Mouse (Mus musculus) myocyte (in vitro differentiated cells): Measurements from ENCODE around the gene Lhfpl1. TPM values are rescaled to one million over a fixed set of nuclear protein-coding genes. Genes with fewer than 3 reads are reported as not detected.

Experiments
- H3K27me3 ChIP-seq: one replicate; pipeline ENCODE4 v1.6.1; 2011; ENCODE audit not compliant: control insufficient read depth, insufficient read depth, insufficient read length
- H3K36me3 ChIP-seq: one replicate; pipeline ENCODE4 v1.6.1; 2011; ENCODE audit not compliant: control insufficient read depth, insufficient read depth
- H3K4me2 ChIP-seq: one replicate; pipeline ENCODE4 v1.6.1; 2011; ENCODE audit warnings: low read depth, control low read depth
- H3K4me3 ChIP-seq: one replicate; pipeline ENCODE4 v1.5.1; 2011; ENCODE audit warnings: mild to moderate bottlenecking, control low read depth, moderate library complexity
- H3K79me2 ChIP-seq: one replicate; pipeline ENCODE4 v1.6.1; 2011; ENCODE audit not compliant: control insufficient read depth, insufficient read depth
- H3ac ChIP-seq: one replicate; pipeline ENCODE4 v1.6.1; 2011; ENCODE audit not compliant: control insufficient read depth, insufficient read length
- CEBPB ChIP-seq: IDR thresholded peaks from 2 replicates; pipeline ENCODE4 v1.6.1; 2011; ENCODE audit warnings: mild to moderate bottlenecking, moderate library complexity; ENCODE audit not compliant: poor library complexity, insufficient read depth, severe bottlenecking
- E2F4 ChIP-seq: IDR thresholded peaks from one replicate; pipeline ENCODE4 v1.6.1; 2011; ENCODE audit warnings: mild to moderate bottlenecking, control low read depth, moderate library complexity; ENCODE audit not compliant: insufficient read depth
- MAX ChIP-seq: IDR thresholded peaks from one replicate; pipeline ENCODE4 v1.6.1; 2011; ENCODE audit warnings: low read depth, mild to moderate bottlenecking, control low read depth
- MYOD1 ChIP-seq, 3 experiments: IDR thresholded peaks; one replicate each; pipeline ENCODE4 v1.6.1; 2011; ENCODE audit warnings: control low read depth in 2 of 3, low read depth in 2 of 3, mild to moderate bottlenecking in 2 of 3, moderate library complexity in 1 of 3; ENCODE audit not compliant: insufficient read length in 2 of 3, control insufficient read depth in 1 of 3
- MYOG ChIP-seq, 3 experiments: IDR thresholded peaks; one replicate each; pipeline ENCODE4 v1.6.1; 2011; ENCODE audit warnings: control low read depth in 2 of 3, low read depth in 2 of 3, mild to moderate bottlenecking in 2 of 3; ENCODE audit not compliant: insufficient read length in 2 of 3, control insufficient read depth in 1 of 3, insufficient read depth in 1 of 3
- POLR2A ChIP-seq: IDR thresholded peaks from one replicate; pipeline ENCODE4 v1.6.1; 2011; ENCODE audit warnings: low read depth, mild to moderate bottlenecking, control low read depth, moderate library complexity; ENCODE audit not compliant: insufficient read length
- POLR2AphosphoS2 ChIP-seq: IDR thresholded peaks from one replicate; pipeline ENCODE4 v1.6.1; 2011; ENCODE audit warnings: low read depth, control low read depth; ENCODE audit not compliant: insufficient read length
- REST ChIP-seq: IDR thresholded peaks from one replicate; pipeline ENCODE4 v1.6.1; 2011; ENCODE audit warnings: mild to moderate bottlenecking, control low read depth, moderate library complexity; ENCODE audit not compliant: insufficient read depth, insufficient read length
- SRF ChIP-seq: IDR thresholded peaks from one replicate; pipeline ENCODE4 v1.6.1; 2011; ENCODE audit warnings: low read depth; ENCODE audit not compliant: control insufficient read depth, insufficient read length
- TCF12 ChIP-seq: IDR thresholded peaks from one replicate; pipeline ENCODE4 v1.6.1; 2011; ENCODE audit warnings: mild to moderate bottlenecking, control low read depth; ENCODE audit not compliant: poor library complexity, insufficient read depth, severe bottlenecking
- TCF3 ChIP-seq: IDR thresholded peaks from one replicate; pipeline ENCODE4 v1.6.1; 2011; ENCODE audit warnings: low read depth, control low read depth; ENCODE audit not compliant: insufficient read length
- USF1 ChIP-seq: IDR thresholded peaks from one replicate; pipeline ENCODE4 v1.6.1; 2011; ENCODE audit warnings: low read depth, mild to moderate bottlenecking, control low read depth, moderate library complexity
- polyA plus RNA-seq: library from polyadenylated mRNA; unstranded; fragments of >200 nt; fragmentation: generic; extraction: Trizol; gene quantifications from one replicate; pipeline ENCODE4 v1.2.1, GENCODE M21; 2012; ENCODE audit warnings: missing spikeins

The Lhfpl1 gene
- 0.10 TPM for polyA plus RNA-seq

DNA sequence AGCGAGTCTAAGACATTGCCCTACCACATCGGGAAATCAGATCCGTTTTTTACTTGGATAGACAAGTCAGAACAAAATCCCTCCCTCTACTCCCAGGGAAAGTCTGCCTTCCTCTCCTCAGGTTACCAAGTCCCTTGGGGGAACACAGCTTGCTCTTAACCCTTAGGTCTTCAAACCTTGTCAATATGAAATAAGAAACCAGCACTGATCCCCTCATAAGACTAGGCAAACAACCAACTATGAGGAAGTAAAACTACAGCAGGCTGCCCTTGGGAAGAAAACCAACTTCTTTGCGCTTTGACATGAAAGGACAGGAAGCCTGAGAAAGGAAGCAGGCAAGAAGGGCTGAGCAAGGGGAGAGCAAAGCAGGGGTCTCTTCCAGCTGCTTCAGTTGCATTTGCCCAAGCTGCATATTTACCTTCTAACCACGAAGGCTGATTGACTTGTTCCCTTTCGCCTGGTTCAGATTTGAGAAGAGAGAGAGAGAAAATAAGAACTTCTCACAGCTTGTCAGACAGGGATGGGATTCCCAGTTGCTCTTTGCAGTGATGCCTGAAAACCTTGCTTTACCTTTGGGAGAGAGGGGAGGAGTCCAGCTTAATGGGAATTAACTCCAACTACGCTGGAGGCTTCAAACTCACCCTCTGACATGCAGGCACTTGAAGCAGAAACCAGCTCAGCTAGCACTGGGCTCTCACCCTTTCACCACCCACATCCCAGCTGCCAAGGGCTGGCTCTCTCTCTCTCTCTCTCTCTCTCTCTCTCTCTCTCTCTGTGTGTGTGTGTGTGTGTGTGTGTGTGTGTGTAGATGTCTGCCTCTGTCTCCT lies at the start of gene Lhfpl1:
Gene Lhfpl1 (minus strand): TSS at position 713 of the 827 bp plus-strand sequence.
- Histone ChIP-seq H3K36me3 (no peaks in the 10 kb centered on the region), H3ac (no peak within 1 kb of the TSS), H3K4me2 (peak within 1 kb of the TSS; percentile 52), H3K79me2 (no peaks in the 10 kb centered on the region), H3K4me3 (no peak within 1 kb of the TSS), H3K27me3 (no peaks in the 10 kb centered on the region)
- TF ChIP-seq E2F4, result no peak
- TF ChIP-seq MYOD1 (IDR thresholded peaks at IDR 0.05; ENCODE audit: control insufficient read depth in 1 of 3, insufficient read length in 2 of 3, low read depth in 2 of 3), result no peak
- no peak for TF ChIP-seq TCF3
- TF ChIP-seq USF1, result no peak
- no peak for TF ChIP-seq MYOG (IDR thresholded peaks at IDR 0.05; ENCODE audit: control insufficient read depth in 1 of 3, insufficient read depth in 1 of 3, insufficient read length in 2 of 3, low read depth in 2 of 3)
- no peak for TF ChIP-seq POLR2AphosphoS2
- no peak for TF ChIP-seq REST
- TF ChIP-seq SRF, result no peak
- no peak for TF ChIP-seq TCF12
- no peak for TF ChIP-seq POLR2A
- no peak for TF ChIP-seq CEBPB
- no peak for TF ChIP-seq MAX

GRCm38 (mm10) chrX:145371839-145372238 lies 22.9 kb upstream of the Lhfpl1 start:
- H3ac ChIP-seq, result no peak overlapping the region
- H3K4me2 ChIP-seq, result no peak overlapping the region
- no peak overlapping the region for H3K4me3 ChIP-seq
- TF ChIP-seq POLR2AphosphoS2 (no peak), USF1 (no peak), MAX (no peak), MYOG (IDR thresholded peaks at IDR 0.05; ENCODE audit: control insufficient read depth in 1 of 3, insufficient read depth in 1 of 3, insufficient read length in 2 of 3, low read depth in 2 of 3) (no peak), POLR2A (no peak), TCF3 (no peak), TCF12 (no peak), SRF (no peak), MYOD1 (IDR thresholded peaks at IDR 0.05; ENCODE audit: control insufficient read depth in 1 of 3, insufficient read length in 2 of 3, low read depth in 2 of 3) (no peak), REST (no peak), E2F4 (no peak)
- no peaks in the 10 kb centered on the region for H3K36me3 ChIP-seq
- no peaks in the 10 kb centered on the region for H3K27me3 ChIP-seq
- H3K79me2 ChIP-seq, result no peaks in the 10 kb centered on the region

DNA sequence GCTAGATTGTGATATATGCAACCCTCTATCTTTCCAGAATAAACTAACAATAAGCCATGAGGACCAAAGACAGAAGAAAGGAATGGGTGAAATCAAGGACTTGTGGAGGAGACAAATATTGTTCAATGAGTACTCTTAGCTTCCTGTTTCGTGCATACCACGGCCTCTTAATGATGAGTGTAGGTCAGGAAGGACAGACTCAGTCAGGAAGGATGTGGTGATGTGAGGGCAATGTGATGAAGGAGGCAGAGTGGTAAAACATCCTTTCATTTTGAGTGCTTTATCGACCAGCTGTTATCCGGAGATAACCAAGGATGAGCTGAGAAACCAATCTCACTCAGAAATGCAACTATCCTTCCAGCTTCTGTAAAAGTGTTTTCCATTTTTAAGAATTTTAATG lies 13.6 kb upstream of the Lhfpl1 start:
- Histone ChIP-seq H3K27me3 (no peaks in the 10 kb centered on the region), H3K4me3 (no peak overlapping the region), H3ac (no peak overlapping the region), H3K4me2 (no peak overlapping the region), H3K79me2 (no peaks in the 10 kb centered on the region), H3K36me3 (no peaks in the 10 kb centered on the region)
- no peak for TF ChIP-seq MYOD1 (IDR thresholded peaks at IDR 0.05; ENCODE audit: control insufficient read depth in 1 of 3, insufficient read length in 2 of 3, low read depth in 2 of 3)
- TF ChIP-seq REST, result no peak
- no peak for TF ChIP-seq USF1
- no peak for TF ChIP-seq SRF
- TF ChIP-seq POLR2A, result no peak
- TF ChIP-seq E2F4, result no peak
- TF ChIP-seq POLR2AphosphoS2, result no peak
- TF ChIP-seq TCF3, result no peak
- TF ChIP-seq CEBPB, result no peak
- no peak for TF ChIP-seq MAX
- no peak for TF ChIP-seq TCF12
- no peak for TF ChIP-seq MYOG (IDR thresholded peaks at IDR 0.05; ENCODE audit: control insufficient read depth in 1 of 3, insufficient read depth in 1 of 3, insufficient read length in 2 of 3, low read depth in 2 of 3)

DNA sequence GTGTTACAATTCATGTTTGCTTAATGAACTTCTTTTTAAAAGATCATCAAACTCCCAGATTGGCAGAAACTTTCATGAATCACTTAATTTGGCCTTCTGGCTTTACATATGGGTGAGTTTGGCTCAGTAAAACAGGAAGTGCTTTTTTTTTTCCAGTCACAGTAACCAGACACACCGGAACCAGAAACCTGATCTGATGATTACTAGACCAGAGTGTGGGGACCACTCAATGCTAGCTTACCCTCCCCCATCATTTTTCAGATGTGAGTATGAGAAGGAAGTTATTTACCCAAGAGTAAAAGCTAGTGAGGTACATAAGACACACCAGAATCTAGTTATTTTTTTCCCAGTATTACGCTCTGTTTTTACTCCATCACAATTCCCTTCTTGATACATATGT lies 6.5 kb downstream of the Lhfpl1 start:
- H3K36me3 ChIP-seq, result no peaks in the 10 kb centered on the region
- no peak overlapping the region for H3ac ChIP-seq
- no peak overlapping the region for H3K4me2 ChIP-seq
- H3K79me2 ChIP-seq, result no peaks in the 10 kb centered on the region
- TF ChIP-seq MYOG (IDR thresholded peaks at IDR 0.05; ENCODE audit: control insufficient read depth in 1 of 3, insufficient read depth in 1 of 3, insufficient read length in 2 of 3, low read depth in 2 of 3), result no peak
- TF ChIP-seq CEBPB, result no peak
- TF ChIP-seq TCF12, result no peak
- TF ChIP-seq SRF, result no peak
- TF ChIP-seq E2F4, result no peak
- TF ChIP-seq USF1, result no peak
- TF ChIP-seq REST, result no peak
- no peak for TF ChIP-seq POLR2AphosphoS2
- TF ChIP-seq POLR2A, result no peak
- H3K27me3 ChIP-seq, result no peaks in the 10 kb centered on the region
- H3K4me3 ChIP-seq, result no peak overlapping the region
